Mouse (Mus musculus) kidney, embryonic 15.5 days (tissue): ENCODE results near the gene Bud13. TPM values are rescaled to one million over a fixed set of nuclear protein-coding genes. Genes with fewer than 3 reads are reported as not detected.

Source experiments
- ATAC-seq: fragments of 200-750 bp; cut with Nextera tagmentation; replicated peaks from 2 replicates; pipeline ENCODE4 v1.8.0; 2017; ENCODE audit warnings: moderate TSS enrichment; ENCODE audit not compliant: low FRiP score
- H3K27ac ChIP-seq: fragments of 300-500 bp; sonication (generic); 2 replicates; pipeline ENCODE4 v1.5.1; 2015; ENCODE audit warnings: mild to moderate bottlenecking, inconsistent platforms
- H3K27me3 ChIP-seq: fragments of 300-500 bp; sonication (generic); 2 replicates; pipeline ENCODE4 v1.6.1; 2015; ENCODE audit warnings: inconsistent platforms
- H3K36me3 ChIP-seq: fragments of 300-500 bp; sonication (generic); 2 replicates; pipeline ENCODE4 v1.6.1; 2015; ENCODE audit warnings: inconsistent platforms
- H3K4me1 ChIP-seq: fragments of 300-500 bp; sonication (generic); 2 replicates; pipeline ENCODE4 v1.6.1; 2015; ENCODE audit warnings: inconsistent platforms
- H3K4me2 ChIP-seq: fragments of 300-500 bp; sonication (generic); 2 replicates; pipeline ENCODE4 v1.6.1; 2015; ENCODE audit warnings: moderate library complexity, mild to moderate bottlenecking, inconsistent platforms
- H3K4me3 ChIP-seq: fragments of 300-500 bp; sonication (generic); replicated peaks from 2 replicates; pipeline ENCODE4 v1.5.1; 2015; ENCODE audit warnings: mild to moderate bottlenecking, inconsistent platforms
- H3K9ac ChIP-seq: fragments of 300-500 bp; sonication (generic); 2 replicates; pipeline ENCODE4 v1.6.1; 2015; ENCODE audit warnings: mild to moderate bottlenecking, inconsistent platforms
- H3K9me3 ChIP-seq: fragments of 300-500 bp; sonication (generic); replicated peaks from 2 replicates; pipeline ENCODE4 v1.6.1; 2016; ENCODE audit warnings: inconsistent platforms
- WGBS: fragments of 180-500 bp; shearing (Covaris S2); methylation state at CpG from one replicate; pipeline ENCODE4 v1.1.7; 2015; ENCODE audit warnings: mixed read lengths; 5-methylcytosine and 5-hydroxymethylcytosine counted together
- polyA plus RNA-seq: library from polyadenylated mRNA; unstranded; fragments of >200 nt; fragmentation: Nextera tagmentation; extraction: Ambion mirVana; gene quantifications from 2 replicates; pipeline ENCODE4 v1.2.1, GENCODE M21; 2015

Gene Bud13
- 25.9 and 26.7 TPM in 2 replicates for polyA plus RNA-seq

DNA sequence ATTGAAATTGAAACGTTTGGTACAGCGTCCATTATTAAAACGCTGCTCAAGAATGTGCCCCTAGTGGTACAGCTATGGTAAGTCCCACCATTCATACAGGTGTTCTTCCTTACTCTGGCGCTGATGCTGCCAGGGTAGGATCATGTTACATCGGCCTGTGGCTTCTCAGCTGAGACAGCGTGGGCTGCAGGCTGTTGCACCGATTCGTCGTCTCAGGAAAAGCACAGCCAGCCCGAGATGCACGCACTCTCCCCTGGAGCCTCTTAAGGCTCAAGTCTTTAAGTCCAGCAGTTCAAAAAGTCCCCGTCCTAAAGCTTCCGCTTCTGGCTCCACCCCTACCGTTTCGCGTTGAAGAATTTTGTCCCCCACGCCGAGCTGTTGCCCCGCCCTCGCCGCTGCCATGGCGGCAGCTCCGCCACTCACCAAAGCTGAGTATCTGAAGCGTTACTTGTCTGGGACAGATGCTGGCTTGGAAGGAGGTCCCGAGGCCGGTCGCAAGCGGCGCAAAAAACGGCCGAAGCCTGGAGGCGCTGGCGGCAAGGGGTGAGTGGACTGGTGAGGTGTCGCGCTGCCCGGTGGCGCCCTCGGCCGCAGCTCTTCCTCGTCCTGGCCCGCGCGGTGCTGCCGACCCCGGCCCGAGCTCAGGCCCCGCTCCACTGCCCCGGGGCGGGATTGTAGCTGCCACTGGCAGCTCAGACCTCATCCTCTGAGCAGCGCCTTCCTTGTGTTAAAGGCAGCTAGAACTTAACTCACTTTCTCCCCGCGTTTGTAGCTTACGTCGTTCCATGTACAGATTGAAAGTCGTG is at the start of gene Bud13:
Bud13 (plus strand) TSS at position 378 of the 806 bp plus-strand sequence.
- H3K27me3 ChIP-seq: no peaks in the 10 kb centered on the region
- H3K9ac ChIP-seq: peak within 1 kb of the TSS; percentile 78
- peak within 1 kb of the TSS; percentile 82 for H3K4me3 ChIP-seq
- peaks cover 62% of the 10 kb centered on the region for H3K36me3 ChIP-seq
- peak; percentile 93 for ATAC-seq
- under 1% methylated on average over 55 of the region's 55 CpGs for WGBS
- no peaks in the 10 kb centered on the region for H3K9me3 ChIP-seq
- peak within 1 kb of the TSS; percentile 97 for H3K27ac ChIP-seq
- H3K4me2 ChIP-seq: peak within 1 kb of the TSS; percentile 66
- H3K4me1 ChIP-seq: peaks cover 14% of the 10 kb centered on the region

DNA sequence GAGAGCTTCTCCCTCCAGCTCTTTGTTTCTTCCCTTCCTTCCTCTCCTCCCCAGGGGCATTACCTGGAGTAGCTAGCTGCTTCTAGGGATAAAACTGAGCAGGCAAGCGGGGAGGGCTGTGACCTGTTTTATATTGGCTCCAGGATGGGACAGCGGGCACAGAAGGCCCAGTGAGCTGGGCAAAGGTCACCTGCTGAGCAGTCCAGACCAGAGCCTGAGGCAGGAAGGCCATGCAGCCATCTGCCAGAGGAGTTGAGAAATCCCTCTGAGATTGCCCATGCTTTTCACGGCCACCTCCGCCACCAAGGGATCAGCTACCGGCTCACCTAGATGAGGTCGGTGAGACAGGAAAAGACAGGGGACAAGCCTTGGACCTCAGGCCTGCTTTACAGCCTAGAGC is 47.6 kb upstream of the Bud13 start:
- Histone ChIP-seq H3K9me3 (no peaks in the 10 kb centered on the region), H3K27me3 (peaks cover 20% of the 10 kb centered on the region; the same call in 1 of the 2 replicates), H3K9ac (no peak overlapping the region), H3K4me3 (no peak overlapping the region), H3K4me1 (peaks cover 7% of the 10 kb centered on the region), H3K27ac (no peak overlapping the region), H3K36me3 (no peaks in the 10 kb centered on the region), H3K4me2 (no peak overlapping the region)
- ATAC-seq: no peak
- WGBS: 81% methylated on average over 6 of the region's 6 CpGs

DNA sequence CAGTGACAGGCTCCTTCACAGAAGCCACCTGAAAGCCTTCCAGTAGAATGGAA is 47.4 kb upstream of the Bud13 start, which contains the start of gene Apoc3:
Apoc3 (minus strand) TSS at position 41 of the 53 bp plus-strand sequence.
- H3K9me3 ChIP-seq: no peaks in the 10 kb centered on the region
- H3K27me3 ChIP-seq: peaks cover 18% of the 10 kb centered on the region; the same call in 1 of the 2 replicates
- H3K4me3 ChIP-seq: no peak within 1 kb of the TSS
- H3K4me2 ChIP-seq: no peak within 1 kb of the TSS
- no peak for ATAC-seq
- peaks cover 5% of the 10 kb centered on the region for H3K4me1 ChIP-seq
- no peak within 1 kb of the TSS for H3K9ac ChIP-seq
- no peak within 1 kb of the TSS for H3K27ac ChIP-seq
- no peaks in the 10 kb centered on the region for H3K36me3 ChIP-seq

DNA sequence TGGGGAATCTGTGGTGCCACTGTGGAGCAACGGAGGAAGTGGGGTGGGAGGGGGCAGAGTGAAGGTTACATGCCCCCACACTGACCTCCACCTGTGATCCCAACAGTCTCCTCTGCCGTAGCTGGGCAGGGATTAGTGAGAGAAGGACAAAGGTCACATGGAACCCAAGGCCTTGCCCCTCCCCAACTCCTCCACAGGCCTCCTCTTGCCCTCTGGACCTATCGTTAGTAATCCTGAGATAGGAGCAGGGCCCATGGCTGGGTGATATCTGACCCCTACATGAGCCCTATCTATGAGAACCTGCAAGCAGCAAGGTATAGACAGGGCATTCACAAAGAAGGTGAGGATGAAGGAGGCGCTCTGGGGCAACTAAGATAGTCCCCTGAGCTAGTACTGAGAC is 47.2 kb upstream of the Bud13 start:
- Histone ChIP-seq H3K9me3 (no peaks in the 10 kb centered on the region), H3K27ac (no peak overlapping the region), H3K4me2 (no peak overlapping the region), H3K27me3 (peaks cover 16% of the 10 kb centered on the region; the same call in 1 of the 2 replicates), H3K4me1 (peaks cover 3% of the 10 kb centered on the region), H3K9ac (no peak overlapping the region), H3K36me3 (no peaks in the 10 kb centered on the region), H3K4me3 (no peak overlapping the region)
- 55% methylated on average over 4 of the region's 4 CpGs for WGBS
- ATAC-seq: no peak

DNA sequence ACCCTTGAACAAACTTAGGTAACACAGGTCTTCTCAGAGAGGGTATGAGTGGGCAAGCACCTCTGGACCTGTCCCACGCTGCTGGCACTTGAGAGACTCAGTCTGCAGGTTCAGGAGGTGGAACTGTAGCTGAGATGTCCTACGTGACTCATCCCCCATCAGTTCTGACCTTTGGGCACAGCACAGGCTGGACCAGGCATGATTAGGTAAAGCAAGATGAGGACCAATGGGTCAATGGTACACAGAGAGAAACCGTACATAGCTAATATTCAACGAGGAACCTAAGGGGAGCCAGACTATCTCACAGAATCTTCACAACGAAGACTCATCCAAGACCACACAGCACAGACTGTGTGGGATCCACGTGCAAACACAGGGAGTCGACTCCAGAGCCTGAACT is 44.0 kb upstream of the Bud13 start:
- no peaks in the 10 kb centered on the region for H3K36me3 ChIP-seq
- no peak overlapping the region for H3K4me3 ChIP-seq
- no peaks in the 10 kb centered on the region for H3K4me1 ChIP-seq
- no peaks in the 10 kb centered on the region for H3K9me3 ChIP-seq
- H3K9ac ChIP-seq: no peak overlapping the region
- no peak for ATAC-seq
- no peak overlapping the region for H3K4me2 ChIP-seq
- no peak overlapping the region for H3K27ac ChIP-seq
- H3K27me3 ChIP-seq: no peaks in the 10 kb centered on the region
- 82% methylated on average over 7 of the region's 7 CpGs for WGBS

DNA sequence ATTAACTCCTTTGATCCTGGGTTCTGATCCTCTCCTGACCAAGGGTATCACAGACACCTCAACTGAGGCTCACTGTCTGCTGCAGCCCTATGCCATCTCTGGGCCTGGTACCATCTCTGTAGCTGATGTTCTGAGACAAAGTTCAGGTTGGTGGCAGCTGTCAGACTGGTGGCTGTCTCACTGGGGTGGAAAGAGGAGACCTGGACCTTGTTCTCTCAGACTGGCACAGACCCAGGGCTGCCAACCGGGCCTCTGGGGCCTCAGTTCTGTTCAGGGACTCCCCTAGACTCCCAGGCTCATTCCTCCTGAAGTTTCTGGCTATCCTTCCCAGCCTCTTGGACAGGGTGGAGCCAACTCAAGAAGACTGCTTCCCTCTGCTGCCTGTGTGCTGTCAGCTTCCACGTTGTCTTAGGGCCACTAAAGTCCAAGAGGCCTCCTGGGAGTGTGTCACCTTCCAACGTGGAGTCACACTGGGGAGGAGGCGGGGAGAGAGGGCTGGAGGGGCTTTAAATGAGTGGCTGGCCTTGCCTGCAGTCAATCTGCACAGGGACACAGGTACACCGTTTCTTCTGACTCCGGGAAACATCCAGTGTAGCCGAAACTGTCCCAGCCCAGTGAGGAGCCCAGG is 42.2 kb upstream of the Bud13 start, which contains the start of gene Apoa4:
Apoa4 (plus strand) TSS at position 171 of the 628 bp plus-strand sequence.
- Histone ChIP-seq H3K4me3 (no peak within 1 kb of the TSS), H3K9ac (no peak within 1 kb of the TSS), H3K4me2 (no peak within 1 kb of the TSS), H3K4me1 (no peaks in the 10 kb centered on the region), H3K27me3 (no peaks in the 10 kb centered on the region), H3K36me3 (no peaks in the 10 kb centered on the region), H3K27ac (no peak within 1 kb of the TSS), H3K9me3 (no peaks in the 10 kb centered on the region)
- no peak for ATAC-seq
- 58% methylated on average over 7 of the region's 7 CpGs for WGBS

DNA sequence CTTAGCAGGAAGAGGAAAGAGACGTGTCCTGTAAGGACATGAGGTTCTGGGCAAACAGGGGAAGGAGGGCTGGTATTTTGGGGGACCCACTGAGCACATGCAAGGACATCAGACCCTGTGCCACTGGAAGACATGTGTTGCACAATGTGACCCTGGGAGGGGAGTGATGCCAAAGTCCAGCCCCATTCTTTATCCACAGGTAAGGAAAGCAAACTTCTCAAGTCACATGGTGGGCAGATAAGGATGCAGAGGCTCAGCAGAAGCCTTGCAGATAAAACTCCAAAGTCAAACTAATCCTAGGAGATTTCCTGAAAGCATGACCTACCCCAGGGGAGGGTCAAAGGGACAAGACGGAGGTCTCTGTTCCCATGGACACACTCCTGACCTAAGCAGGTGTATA is 41.0 kb upstream of the Bud13 start:
- no peaks in the 10 kb centered on the region for H3K36me3 ChIP-seq
- no peaks in the 10 kb centered on the region for H3K9me3 ChIP-seq
- ATAC-seq: no peak
- no peak overlapping the region for H3K27ac ChIP-seq
- no peak overlapping the region for H3K4me2 ChIP-seq
- WGBS: 81% methylated on average over 2 of the region's 2 CpGs
- H3K4me3 ChIP-seq: no peak overlapping the region
- no peaks in the 10 kb centered on the region for H3K27me3 ChIP-seq
- no peaks in the 10 kb centered on the region for H3K4me1 ChIP-seq
- H3K9ac ChIP-seq: no peak overlapping the region

DNA sequence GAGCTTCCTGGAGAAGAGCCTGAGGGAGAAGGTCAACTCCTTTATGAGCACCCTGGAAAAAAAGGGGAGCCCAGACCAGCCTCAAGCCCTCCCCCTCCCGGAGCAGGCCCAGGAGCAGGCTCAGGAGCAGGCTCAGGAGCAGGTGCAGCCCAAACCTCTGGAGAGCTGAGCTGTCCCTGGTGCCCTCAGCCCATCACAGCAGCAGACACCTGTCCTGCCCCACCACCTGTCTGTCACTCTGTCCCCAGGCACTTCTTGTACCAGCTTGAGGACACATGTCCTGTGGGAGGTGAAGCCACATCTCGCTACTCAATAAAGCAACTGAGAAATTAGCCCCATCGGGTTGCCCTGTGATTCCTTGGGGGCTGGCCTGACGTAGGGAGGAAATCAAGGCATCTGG is 39.7 kb upstream of the Bud13 start:
- Histone ChIP-seq H3K9me3 (no peaks in the 10 kb centered on the region), H3K27ac (no peak overlapping the region), H3K27me3 (no peaks in the 10 kb centered on the region), H3K9ac (no peak overlapping the region), H3K36me3 (no peaks in the 10 kb centered on the region), H3K4me3 (no peak overlapping the region), H3K4me2 (no peak overlapping the region), H3K4me1 (no peaks in the 10 kb centered on the region)
- ATAC-seq: no peak
- 52% methylated on average over 4 of the region's 4 CpGs for WGBS

DNA sequence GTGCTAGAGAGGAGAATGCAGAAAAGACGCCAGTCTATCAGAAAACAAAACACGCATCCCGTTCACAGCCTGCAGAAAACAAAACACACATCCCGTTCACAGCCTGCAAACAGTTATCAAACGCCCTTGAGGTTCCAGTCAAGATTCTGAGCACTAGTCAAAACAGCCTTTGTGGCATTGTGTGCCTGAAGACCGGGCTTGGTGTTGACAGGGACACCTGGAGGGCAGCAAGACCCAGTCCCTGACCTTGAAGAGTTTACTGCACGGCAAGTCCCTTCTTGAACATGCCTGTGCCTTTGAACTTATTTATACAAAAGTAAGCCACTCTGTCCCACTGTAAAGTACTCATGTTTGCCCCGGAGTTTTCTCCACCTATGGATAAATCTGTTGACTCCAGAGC is 39.2 kb upstream of the Bud13 start:
- 55% methylated on average over 8 of the region's 8 CpGs for WGBS
- Histone ChIP-seq H3K27ac (no peak overlapping the region), H3K4me3 (no peak overlapping the region), H3K9ac (no peak overlapping the region), H3K9me3 (no peaks in the 10 kb centered on the region), H3K36me3 (no peaks in the 10 kb centered on the region), H3K4me2 (no peak overlapping the region), H3K4me1 (no peaks in the 10 kb centered on the region), H3K27me3 (no peaks in the 10 kb centered on the region)
- ATAC-seq: no peak

DNA sequence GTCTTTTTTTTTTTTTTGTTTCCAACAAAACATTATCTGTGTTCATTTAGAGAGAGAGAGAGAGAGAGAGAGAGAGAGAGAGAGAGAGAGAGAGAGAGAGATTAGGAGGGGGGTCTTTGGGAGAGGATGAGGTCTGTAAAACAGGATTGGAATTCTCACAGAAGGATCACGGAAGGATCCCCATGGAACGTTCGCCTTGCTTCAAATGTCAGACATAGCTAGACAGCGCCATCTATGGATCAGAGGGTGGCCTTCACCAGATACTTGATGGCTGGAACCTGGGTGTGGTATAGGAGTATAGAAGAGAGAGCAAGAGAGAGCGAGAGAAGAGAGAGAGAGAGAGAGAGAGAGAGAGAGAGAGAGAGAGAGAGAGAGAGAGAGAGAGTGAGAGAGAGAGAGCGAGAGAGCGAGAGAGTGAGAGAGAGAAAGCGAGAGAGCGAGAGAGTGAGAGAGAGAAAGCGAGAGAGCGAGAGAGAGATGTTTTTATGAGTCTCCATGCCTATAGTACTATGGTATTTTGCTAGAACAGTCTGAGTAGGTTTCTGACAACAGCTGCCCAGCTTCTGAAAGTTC is 36.0 kb upstream of the Bud13 start:
- no peak overlapping the region for H3K9ac ChIP-seq
- no peak overlapping the region for H3K27ac ChIP-seq
- no peaks in the 10 kb centered on the region for H3K4me1 ChIP-seq
- no peak overlapping the region for H3K4me3 ChIP-seq
- H3K36me3 ChIP-seq: no peaks in the 10 kb centered on the region
- no peak for ATAC-seq
- H3K27me3 ChIP-seq: no peaks in the 10 kb centered on the region
- 20% methylated on average over 11 of the region's 11 CpGs for WGBS
- no peaks in the 10 kb centered on the region for H3K9me3 ChIP-seq
- H3K4me2 ChIP-seq: peak overlapping the region; percentile 33; the same call in 1 of the 2 replicates

DNA sequence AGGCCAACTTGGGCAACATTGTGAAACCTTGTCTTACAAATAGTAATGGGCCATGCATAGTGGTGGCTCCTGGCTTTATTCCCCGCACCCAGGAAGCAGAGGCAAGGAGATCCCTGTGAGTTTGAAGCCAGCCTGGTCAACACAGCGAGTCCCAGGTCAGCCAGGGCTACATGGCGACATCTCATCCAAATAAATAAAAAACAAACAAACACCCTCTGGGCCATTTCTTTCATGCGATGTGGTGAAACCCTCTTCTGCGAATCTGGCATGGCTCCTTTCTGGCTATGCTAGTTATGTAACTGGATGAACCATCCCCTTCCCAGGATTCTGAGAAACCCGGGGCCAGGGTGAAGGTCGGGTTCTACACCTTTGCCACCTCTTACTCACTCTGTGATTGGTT is 26.6 kb upstream of the Bud13 start:
- H3K27ac ChIP-seq: no peak overlapping the region
- no peaks in the 10 kb centered on the region for H3K36me3 ChIP-seq
- H3K27me3 ChIP-seq: no peaks in the 10 kb centered on the region
- no peak overlapping the region for H3K4me3 ChIP-seq
- H3K4me1 ChIP-seq: no peaks in the 10 kb centered on the region
- 87% methylated on average over 7 of the region's 7 CpGs for WGBS
- no peaks in the 10 kb centered on the region for H3K9me3 ChIP-seq
- no peak for ATAC-seq
- no peak overlapping the region for H3K4me2 ChIP-seq
- no peak overlapping the region for H3K9ac ChIP-seq

DNA sequence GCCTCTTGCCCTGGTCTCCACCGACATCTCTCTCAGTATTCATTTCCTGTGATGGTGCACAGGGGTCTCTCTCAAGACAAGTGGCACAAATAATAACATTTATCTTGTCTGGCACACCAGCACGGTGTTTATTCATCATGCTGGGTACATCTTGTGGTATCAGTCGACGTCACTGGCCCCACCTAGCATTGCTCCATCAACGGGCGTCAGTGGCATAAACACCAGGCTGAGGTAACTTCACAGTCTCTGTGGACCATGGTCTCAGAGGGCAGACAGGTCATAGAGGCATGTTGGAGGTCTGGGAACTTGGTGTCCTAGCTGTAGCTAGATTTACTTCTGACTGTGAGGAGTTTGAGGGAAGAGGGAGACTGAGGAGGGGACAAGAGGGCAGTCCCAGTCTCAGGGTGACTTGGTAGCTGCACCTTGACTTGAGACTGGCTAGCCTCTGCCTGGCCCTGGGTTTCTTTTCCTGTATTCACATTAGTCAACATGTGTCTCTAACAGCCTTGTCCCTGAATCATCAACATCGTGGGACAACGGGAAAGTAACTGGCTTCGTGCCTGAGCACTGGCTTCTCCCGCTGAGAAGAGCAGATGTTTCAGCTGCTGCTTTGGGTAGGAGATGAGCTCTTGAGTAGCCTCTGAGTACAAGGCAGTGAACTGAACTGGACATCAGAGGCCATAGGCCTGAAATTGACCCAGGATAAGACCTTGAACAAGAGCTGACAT is 26.0 kb upstream of the Bud13 start:
- H3K4me1 ChIP-seq: no peaks in the 10 kb centered on the region
- no peak overlapping the region for H3K4me3 ChIP-seq
- H3K36me3 ChIP-seq: no peaks in the 10 kb centered on the region
- no peak for ATAC-seq
- H3K4me2 ChIP-seq: no peak overlapping the region
- H3K9me3 ChIP-seq: no peaks in the 10 kb centered on the region
- 91% methylated on average over 10 of the region's 10 CpGs for WGBS
- H3K27me3 ChIP-seq: no peaks in the 10 kb centered on the region
- no peak overlapping the region for H3K27ac ChIP-seq
- H3K9ac ChIP-seq: no peak overlapping the region
